Mouse (Mus musculus) kidney, postnatal 25 days (tissue): ENCODE results near the gene Thrsp.
"Not testable (repeated sequence)": the region's sequence is repeated elsewhere in the genome, so short reads cannot be mapped to it uniquely, and the experiment has no call there.

ENCODE experiments used
- DNase-seq, 2 experiments: peaks; one replicate each; pipeline ENCODE4 v3.0.0; 2021; ENCODE audit warnings: mixed read lengths in 2 of 2

The Thrsp gene

GRCm38 (mm10) chr7:97416906-97417777 is at the start of gene Thrsp:
TSS of gene Thrsp (minus strand) at chr7:97417730.
- DNase-seq: peak; percentile 85 to 92

DNA sequence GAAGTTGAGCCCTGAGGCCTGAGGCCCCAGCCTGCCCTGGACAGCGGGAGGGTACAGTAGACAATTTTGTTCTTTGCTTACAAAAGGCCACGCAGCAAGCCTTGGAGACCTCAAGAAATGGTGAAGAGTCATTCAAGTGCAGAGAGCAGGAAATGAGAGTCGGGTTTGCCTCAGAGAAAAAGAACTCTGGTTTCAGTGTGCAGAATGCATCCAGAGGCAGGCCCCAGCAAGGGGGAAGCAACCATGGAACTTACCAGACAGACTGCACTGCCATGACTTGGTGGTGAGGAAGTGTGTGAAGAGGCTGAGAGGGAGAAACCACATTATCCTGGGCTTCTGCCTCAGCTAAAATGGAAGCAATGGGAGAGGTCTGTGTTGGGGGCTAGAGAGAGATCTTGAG is 38.0 kb upstream of the Thrsp start:
- no peak for DNase-seq

GRCm38 (mm10) chr7:97454795-97455194 is 37.3 kb upstream of the Thrsp start:
- no peak for DNase-seq

DNA sequence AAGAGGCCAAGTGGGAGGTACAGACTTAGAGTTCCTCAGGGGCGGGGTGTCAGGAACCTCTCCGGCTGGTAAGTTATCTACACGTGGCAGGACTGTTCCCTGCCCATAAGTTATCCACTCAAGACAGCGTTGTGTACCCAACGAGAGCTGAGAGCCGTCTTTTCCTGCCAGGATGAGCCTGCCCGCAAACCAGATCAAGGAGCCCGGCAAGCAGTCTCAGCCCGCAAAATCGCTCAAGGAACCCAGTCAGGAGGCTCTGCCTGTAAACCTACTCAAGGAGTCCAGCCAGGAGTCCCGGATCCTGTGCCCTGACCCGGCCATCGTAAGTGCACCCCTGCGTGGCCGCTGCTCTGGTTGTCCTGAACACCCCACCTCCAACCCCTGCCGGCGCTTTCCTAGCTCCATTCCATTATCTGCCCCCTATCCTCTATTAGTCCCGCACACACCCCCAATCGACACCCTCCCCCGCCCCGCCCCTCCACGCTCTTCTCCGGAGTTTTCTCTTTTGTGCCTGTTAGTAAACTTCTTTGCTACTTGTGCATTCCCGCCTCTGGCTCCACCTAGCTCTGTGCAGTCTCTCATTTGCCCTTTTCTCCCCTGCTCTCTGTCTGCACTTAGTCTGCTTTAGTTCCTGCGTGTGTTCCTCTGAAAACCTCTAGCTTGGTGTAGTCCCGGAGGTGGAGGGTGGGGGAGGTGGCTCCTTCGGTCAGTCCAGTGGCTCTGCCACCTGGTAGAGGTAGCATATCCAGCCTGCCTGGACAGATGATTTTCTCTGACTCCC is 35.8 kb upstream of the Thrsp start:
- peak; percentile 21 to 61 for DNase-seq

- DNase-seq: no peak
Measured at GRCm38 (mm10) chr7:97452196-97452595, 34.7 kb upstream of the Thrsp start.

DNA sequence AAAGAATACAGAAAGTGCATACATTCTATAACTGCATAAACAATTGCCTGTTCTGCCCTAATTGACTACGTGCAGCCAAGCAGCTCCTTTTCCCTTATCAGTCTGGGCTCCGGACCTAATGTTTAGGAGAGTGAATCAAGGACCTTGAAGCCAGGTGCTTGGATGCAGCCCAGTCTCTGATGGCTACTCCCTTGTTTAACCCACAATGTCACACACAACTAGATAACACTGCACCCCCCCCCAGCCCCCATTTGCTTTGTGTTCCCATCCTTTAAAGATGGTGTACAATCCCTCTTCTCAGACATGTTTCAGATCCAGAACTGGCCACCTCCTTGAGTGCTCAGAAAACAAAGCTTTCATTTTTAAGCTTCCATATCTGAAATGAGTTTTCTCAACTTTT is 33.5 kb upstream of the Thrsp start, which contains the start of gene Kctd14:
TSS of gene Kctd14 (plus strand) at position 301 of the 400 bp plus-strand sequence.
- not testable (repeated sequence) for DNase-seq

- peak; percentile 30 to 62 for DNase-seq
Measured at GRCm38 (mm10) chr7:97447050-97447531, 29.6 kb upstream of the Thrsp start.

GRCm38 (mm10) chr7:97446171-97446925 is 28.8 kb upstream of the Thrsp start:
- peak; percentile 93 to 95 for DNase-seq

GRCm38 (mm10) chr7:97438986-97439385 is 21.5 kb upstream of the Thrsp start:
- DNase-seq: no peak

GRCm38 (mm10) chr7:97434517-97434916 is 17.0 kb upstream of the Thrsp start:
- no peak for DNase-seq

DNA sequence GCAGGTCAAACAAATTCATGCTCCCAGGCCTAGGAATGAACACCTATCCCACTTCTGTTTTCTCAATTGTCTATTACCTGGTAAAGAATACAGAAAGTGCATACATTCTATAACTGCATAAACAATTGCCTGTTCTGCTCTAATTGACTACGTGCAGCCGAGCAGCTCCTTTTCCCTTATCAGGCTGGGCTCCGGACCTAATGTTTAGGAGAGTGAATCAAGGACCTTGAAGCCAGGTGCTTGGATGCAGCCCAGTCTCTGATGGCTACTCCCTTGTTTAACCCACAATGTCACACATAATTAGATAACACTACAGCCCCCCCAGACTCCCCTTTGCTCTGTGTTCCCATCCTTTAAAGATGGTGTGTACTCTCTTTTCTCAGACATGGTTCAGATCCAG is 16.0 kb upstream of the Thrsp start:
- not testable (repeated sequence) for DNase-seq

DNA sequence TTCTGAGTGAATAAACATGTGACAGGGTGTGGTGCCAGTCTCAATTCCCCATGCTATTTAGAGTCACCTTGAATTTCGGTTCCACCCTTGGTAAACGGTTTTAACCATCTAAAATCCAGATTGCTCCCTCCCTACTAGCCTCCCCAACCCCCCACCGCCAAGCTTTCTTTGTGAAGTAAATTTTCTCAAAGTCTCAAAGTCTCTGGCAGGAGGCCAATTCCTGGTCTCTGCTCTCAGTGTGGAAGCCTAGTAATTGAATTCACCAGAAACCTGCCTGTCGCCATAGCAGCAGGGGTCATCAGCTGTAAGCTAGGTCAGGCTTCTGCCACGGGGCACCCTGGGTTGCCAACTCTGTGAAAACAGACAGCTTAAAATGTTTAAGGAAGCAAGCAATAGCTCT is 12.2 kb upstream of the Thrsp start:
- DNase-seq: peak; percentile 68 to 73

GRCm38 (mm10) chr7:97427778-97428420 is 10.4 kb upstream of the Thrsp start:
- DNase-seq: peak; percentile 16 to 50

GRCm38 (mm10) chr7:97427296-97427695 is 9.8 kb upstream of the Thrsp start:
- DNase-seq: no peak

GRCm38 (mm10) chr7:97426566-97426965 is 9.0 kb upstream of the Thrsp start:
- no peak for DNase-seq

DNA sequence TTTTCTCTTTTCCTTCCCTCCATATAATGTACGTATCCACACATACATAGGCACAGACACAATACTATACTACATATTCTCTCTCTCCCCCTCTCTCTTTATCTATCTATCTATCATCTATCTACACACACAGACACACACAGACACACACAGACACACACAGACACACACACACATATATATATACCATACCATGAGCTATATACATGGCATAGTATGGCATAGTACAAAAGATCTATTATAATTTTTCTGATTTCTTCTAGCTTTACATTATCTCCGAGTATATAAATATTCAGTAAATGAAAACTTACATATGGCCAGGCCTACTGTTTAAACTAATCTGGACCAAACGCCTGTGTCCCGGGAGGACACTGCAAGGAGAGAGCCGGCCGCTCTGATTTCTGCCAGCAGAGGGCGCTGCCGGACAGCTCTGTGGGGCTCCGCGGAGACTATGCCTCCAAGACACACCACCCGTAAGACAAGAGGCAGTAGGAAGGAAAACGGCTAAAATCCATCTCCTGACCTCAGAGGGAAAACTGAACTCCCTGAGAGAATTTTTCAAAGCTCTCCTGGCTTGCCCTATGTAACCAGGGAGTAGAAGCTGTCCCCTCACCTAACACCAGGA is 7.2 kb upstream of the Thrsp start:
- DNase-seq: peak; percentile 90 to 95

GRCm38 (mm10) chr7:97423754-97424153 is 6.2 kb upstream of the Thrsp start:
- DNase-seq: peak; percentile 44 to 83

- no peak for DNase-seq
Measured at GRCm38 (mm10) chr7:97420958-97421651, 3.6 kb upstream of the Thrsp start.

DNA sequence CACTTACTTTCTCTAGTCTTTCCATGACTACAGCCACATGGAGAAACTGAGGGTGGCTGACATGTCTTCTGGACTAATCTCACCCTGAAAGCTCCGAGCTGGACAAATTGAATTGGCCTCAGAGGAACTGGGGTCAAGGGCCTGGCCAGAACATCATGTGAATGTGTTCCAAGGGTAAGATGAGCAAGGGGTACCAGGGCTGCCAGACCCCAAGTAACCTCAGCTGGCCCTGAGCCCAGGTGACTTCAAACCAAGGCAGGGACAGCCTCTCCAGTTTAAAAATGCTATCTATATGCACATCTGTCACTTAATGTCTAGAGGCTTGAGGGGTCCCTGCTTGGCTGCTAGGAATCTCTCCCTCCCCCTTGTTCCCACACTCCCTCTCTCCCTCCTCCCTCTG is 2.9 kb upstream of the Thrsp start:
- peak in 1 of 2 experiments; percentile 51 for DNase-seq

GRCm38 (mm10) chr7:97419163-97419562 is 1.6 kb upstream of the Thrsp start:
- no peak for DNase-seq

DNA sequence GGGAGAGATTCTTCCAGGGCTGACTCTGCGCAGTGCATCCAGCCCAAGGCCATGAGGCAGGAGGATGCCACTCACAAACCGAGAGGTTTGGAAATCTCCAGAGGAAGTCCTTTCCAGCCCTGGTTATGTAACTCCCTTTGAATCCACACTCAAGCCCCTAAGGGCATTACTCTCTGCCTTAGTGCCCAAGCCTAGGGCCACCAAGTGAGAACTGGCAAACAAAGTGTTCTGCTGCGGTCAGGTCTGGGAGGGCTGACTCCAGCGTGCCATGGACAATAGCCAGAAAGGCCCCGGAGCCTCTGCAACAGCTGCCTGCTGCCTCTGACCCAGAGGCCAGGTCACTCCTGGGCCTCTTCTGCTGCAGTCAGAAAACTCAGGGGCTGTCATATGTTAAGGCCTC is 1.2 kb upstream of the Thrsp start:
- DNase-seq: peak; percentile 13 to 72
